Mouse (Mus musculus) megakaryocyte progenitor cell, adult 5-6 weeks (primary cell): ENCODE data around the gene Arhgap42. TPM values are rescaled to one million over a fixed set of nuclear protein-coding genes. Genes with fewer than 3 reads are reported as not detected.

Experiments
- ATAC-seq: replicated peaks from 2 replicates; pipeline ENCODE4 v1.8.0; 2016; ENCODE audit warnings: mild to moderate bottlenecking, moderate TSS enrichment, inconsistent platforms; ENCODE audit not compliant: poor library complexity
- total RNA-seq, 2 experiments: library from RNA; stranded (forward) in 1 of 2; stranded (reverse) in 1 of 2; fragments of 157-497, 149-512 nt in 1 of 2; fragments of 200-1000 nt in 1 of 2; gene quantifications; 2 replicates each; pipeline versions ENCODE4 v1.2.3 to v1.2.4; 2015 to 2017

The Arhgap42 gene
- total RNA-seq, 2 experiments from 2014 or later, result 0.12 TPM; not detected in 1

- peak; percentile 52; the same call in 1 of the 2 replicates for ATAC-seq
These were observed 189.7 kb downstream of the Arhgap42 start for GRCm38 (mm10) chr9:9049202-9049601.

- ATAC-seq, result no peak
These were observed 197.9 kb downstream of the Arhgap42 start for GRCm38 (mm10) chr9:9041009-9041408.

- no peak for ATAC-seq
These were observed 201.8 kb downstream of the Arhgap42 start for GRCm38 (mm10) chr9:9037017-9037671.

- ATAC-seq, result no peak
These were observed 211.0 kb downstream of the Arhgap42 start for GRCm38 (mm10) chr9:9027904-9028303.

- ATAC-seq, result no peak
These were observed 211.5 kb downstream of the Arhgap42 start for GRCm38 (mm10) chr9:9027445-9027844.

- ATAC-seq, result no peak
These were observed 223.8 kb downstream of the Arhgap42 start for GRCm38 (mm10) chr9:9015108-9015507.

- no peak for ATAC-seq
These were observed 237.7 kb downstream of the Arhgap42 start for GRCm38 (mm10) chr9:9001170-9001569.

- peak; percentile 82 for ATAC-seq
These were observed 242.4 kb downstream of the Arhgap42 start for GRCm38 (mm10) chr9:8996494-8996893.

GRCm38 (mm10) chr9:8982315-8982714, 256.6 kb downstream of the Arhgap42 start:
- ATAC-seq, result no peak

GRCm38 (mm10) chr9:8977775-8978174, 261.1 kb downstream of the Arhgap42 start:
- no peak for ATAC-seq

- ATAC-seq, result no peak
These were observed 267.4 kb downstream of the Arhgap42 start, which contains the start of gene Gm16485 for GRCm38 (mm10) chr9:8971491-8971890. Gm16485 (plus strand) TSS chr9:8971791.

- ATAC-seq, result no peak
These were observed 268.7 kb downstream of the Arhgap42 start for GRCm38 (mm10) chr9:8970240-8970639.

GRCm38 (mm10) chr9:8964512-8965133, 274.3 kb downstream of the Arhgap42 start:
- ATAC-seq, result peak; percentile 93

GRCm38 (mm10) chr9:8953306-8953705, 285.6 kb downstream of the Arhgap42 start:
- no peak for ATAC-seq
